Mouse (Mus musculus) ovary, postnatal 10 days (tissue): ENCODE results near the gene Lacc1.
A peak's percentile ranks its signal among the peaks of the same experiment; 100 is the strongest.
"Not testable (repeated sequence)": the region's sequence is repeated elsewhere in the genome, so short reads cannot be mapped to it uniquely, and the experiment has no call there.

ENCODE experiments used
- DNase-seq: peaks from one replicate; pipeline ENCODE4 v3.0.0; 2022; ENCODE audit warnings: low spot score

The Lacc1 gene

GRCm38 (mm10) chr14:77036226-77037046 is at the start of gene Lacc1, which contains the start of gene Ccdc122:
Gene Lacc1, minus strand, starts transcription at chr14:77036904.
Gene Ccdc122, plus strand, starts transcription at chr14:77036772.
- DNase-seq, result peak; percentile 63

GRCm38 (mm10) chr14:77081248-77081647 is 44.5 kb upstream of the Lacc1 start:
- no peak for DNase-seq

- DNase-seq, result no peak
Observed at GRCm38 (mm10) chr14:77069361-77069760, 32.7 kb upstream of the Lacc1 start.

GRCm38 (mm10) chr14:77053288-77053687 is 16.6 kb upstream of the Lacc1 start:
- no peak for DNase-seq

- DNase-seq, result no peak
Observed at GRCm38 (mm10) chr14:77037832-77038425, 1.2 kb upstream of the Lacc1 start.

- no peak for DNase-seq
Observed at GRCm38 (mm10) chr14:77037330-77037729, 626 bp upstream of the Lacc1 start.

GRCm38 (mm10) chr14:77034970-77035369 is 1.7 kb downstream of the Lacc1 start:
- no peak for DNase-seq

- no peak for DNase-seq
Observed at GRCm38 (mm10) chr14:77034175-77034915, 2.4 kb downstream of the Lacc1 start.

- no peak for DNase-seq
Observed at GRCm38 (mm10) chr14:77033391-77033790, 3.3 kb downstream of the Lacc1 start.

- DNase-seq, result no peak
Observed at GRCm38 (mm10) chr14:77032433-77032832, 4.3 kb downstream of the Lacc1 start.

- no peak for DNase-seq
Observed at GRCm38 (mm10) chr14:77030808-77031207, 5.9 kb downstream of the Lacc1 start.

- DNase-seq, result no peak
Observed at GRCm38 (mm10) chr14:77029319-77030054, 7.2 kb downstream of the Lacc1 start.

- no peak for DNase-seq
Observed at GRCm38 (mm10) chr14:77024499-77024898, 12.2 kb downstream of the Lacc1 start.

GRCm38 (mm10) chr14:77017211-77017610 is 19.5 kb downstream of the Lacc1 start:
- no peak for DNase-seq

GRCm38 (mm10) chr14:77016783-77017182 is 19.9 kb downstream of the Lacc1 start:
- not testable (repeated sequence) for DNase-seq

- peak; percentile 40 for DNase-seq
Observed at GRCm38 (mm10) chr14:77011804-77012203, 24.9 kb downstream of the Lacc1 start.

- DNase-seq, result no peak
Observed at GRCm38 (mm10) chr14:77008238-77008637, 28.5 kb downstream of the Lacc1 start.

GRCm38 (mm10) chr14:77005566-77005965 is 31.1 kb downstream of the Lacc1 start:
- no peak for DNase-seq

- no peak for DNase-seq
Observed at GRCm38 (mm10) chr14:77004740-77005139, 32.0 kb downstream of the Lacc1 start.

GRCm38 (mm10) chr14:76990351-76990750 is 46.4 kb downstream of the Lacc1 start:
- not testable (repeated sequence) for DNase-seq

- DNase-seq, result no peak
Observed at GRCm38 (mm10) chr14:76981781-76982180, 54.9 kb downstream of the Lacc1 start.

GRCm38 (mm10) chr14:76981176-76981575 is 55.5 kb downstream of the Lacc1 start:
- no peak for DNase-seq
